Mouse (Mus musculus) left cerebral cortex, adult 18-20 months (tissue): Measurements from ENCODE around the gene A130010J15Rik. TPM values are rescaled to one million over a fixed set of nuclear protein-coding genes. Genes with fewer than 3 reads are reported as not detected.
A peak's percentile ranks its signal among the peaks of the same experiment; 100 is the strongest.

Source experiments
- DNase-seq, 2 experiments: peaks; one replicate each; pipeline ENCODE4 v3.0.0; 2021 to 2022; ENCODE audit warnings: low spot score in 2 of 2, mixed read lengths in 1 of 2
- long read RNA-seq, 2 experiments: library from polyadenylated mRNA; stranded (forward); transcript quantifications; one replicate each; pipeline ENCODE4 v2.0.0; 2021
- total RNA-seq, 2 experiments: library from RNA; stranded (reverse); gene quantifications; 2 replicates each; pipeline ENCODE4 v1.2.3; 2021

Gene A130010J15Rik
- 1 to 10 TPM; 3.1 to 4.3 TPM for total RNA-seq
- long read RNA-seq, experiment 1, partial matches to known transcripts: 0 of 7 reads
- long read RNA-seq, experiment 1, other reads (novel, unspliced or antisense): 3 of 7 reads
- long read RNA-seq, experiment 2, transcript A130010J15Rik-201 (2 exons, 2,257 nt): major isoform, 5 of 5 reads
- long read RNA-seq, experiment 2, partial matches to known transcripts: 0 of 5 reads
- long read RNA-seq, experiment 2, other reads (novel, unspliced or antisense): 0 of 5 reads

GRCm38 (mm10) chr1:193167746-193168145 lies at the start of gene A130010J15Rik:
Gene A130010J15Rik (plus strand): TSS chr1:193168046.
- no peak for DNase-seq

- DNase-seq: peak; percentile 38 to 64
These were observed 45.1 kb upstream of the A130010J15Rik start for GRCm38 (mm10) chr1:193122793-193123192.

DNA sequence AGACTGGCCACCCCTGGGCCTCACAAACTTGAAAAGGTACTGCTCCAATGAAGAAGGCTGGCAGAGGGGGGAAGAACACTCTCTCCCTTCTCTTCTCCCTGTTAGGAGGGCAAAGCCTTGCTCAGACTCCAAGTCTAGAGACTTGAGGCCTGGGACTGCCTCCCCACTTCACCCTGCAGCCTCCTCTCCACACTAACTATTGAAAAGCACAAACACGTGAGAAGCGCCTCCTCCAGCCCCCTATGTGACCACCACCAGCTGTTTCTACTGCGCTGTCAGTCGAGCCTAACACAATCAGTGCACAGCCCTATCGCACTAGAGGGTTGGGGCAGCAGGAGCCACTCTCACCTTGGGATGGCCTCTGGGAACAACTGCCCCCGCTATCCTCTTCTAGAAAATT lies 44.6 kb upstream of the A130010J15Rik start:
- no peak for DNase-seq

GRCm38 (mm10) chr1:193125835-193126234 lies 42.0 kb upstream of the A130010J15Rik start:
- DNase-seq: no peak

- DNase-seq: peak in 1 of 2 experiments; percentile 44
These were observed 39.8 kb upstream of the A130010J15Rik start for GRCm38 (mm10) chr1:193128055-193128454.

GRCm38 (mm10) chr1:193129321-193129720 lies 38.5 kb upstream of the A130010J15Rik start:
- DNase-seq: no peak

- DNase-seq: peak; percentile 96 to 97
These were observed 37.9 kb upstream of the A130010J15Rik start, which contains the start of gene Diexf for GRCm38 (mm10) chr1:193129786-193130455. Gene Diexf (minus strand): TSS chr1:193130272.

- no peak for DNase-seq
These were observed 37.4 kb upstream of the A130010J15Rik start for GRCm38 (mm10) chr1:193130456-193130825.

GRCm38 (mm10) chr1:193130839-193131238 lies 37.0 kb upstream of the A130010J15Rik start:
- DNase-seq: no peak

- DNase-seq: no peak
These were observed 36.4 kb upstream of the A130010J15Rik start for GRCm38 (mm10) chr1:193131311-193131948.

- no peak for DNase-seq
These were observed 35.5 kb upstream of the A130010J15Rik start for GRCm38 (mm10) chr1:193132385-193132784.

DNA sequence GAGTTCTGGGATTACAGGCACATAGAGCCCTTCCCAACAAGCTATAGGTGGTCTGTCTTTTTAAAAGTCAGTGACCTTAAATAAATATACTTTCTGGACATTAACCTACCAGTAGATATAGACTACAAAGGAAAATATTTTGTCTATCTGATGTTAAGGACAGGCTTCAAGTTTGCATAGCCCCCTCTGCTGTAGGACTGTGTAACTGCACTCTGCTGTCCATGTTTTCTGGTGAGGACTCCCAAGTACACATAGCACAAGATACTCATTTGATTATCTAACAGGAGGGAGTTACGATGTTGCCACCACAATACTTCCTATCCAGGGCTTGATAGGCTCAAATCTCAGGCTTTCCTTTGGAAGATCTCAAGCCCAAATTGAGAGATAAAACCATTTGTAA lies 34.1 kb upstream of the A130010J15Rik start:
- no peak for DNase-seq

DNA sequence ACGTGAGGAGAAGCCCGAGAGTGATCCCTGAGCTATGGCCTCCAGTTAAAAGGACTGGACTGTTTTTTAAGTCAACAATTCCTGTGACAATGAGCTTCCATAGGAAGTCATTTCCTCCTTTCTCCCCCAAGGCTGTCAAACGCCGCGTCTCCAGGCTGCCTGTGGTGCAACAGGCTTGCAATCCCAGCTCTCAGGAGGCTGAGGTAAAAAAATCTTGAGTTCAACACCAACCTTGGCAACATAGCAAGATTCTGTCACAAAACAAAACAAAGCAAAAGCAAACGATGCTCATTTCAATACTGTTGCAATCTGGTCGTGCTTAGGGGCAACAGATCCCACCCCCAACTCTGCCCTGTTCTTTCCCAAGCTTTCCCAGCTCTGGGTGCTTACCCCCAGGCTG lies 29.8 kb upstream of the A130010J15Rik start:
- DNase-seq: no peak

GRCm38 (mm10) chr1:193138669-193139068 lies 29.2 kb upstream of the A130010J15Rik start:
- DNase-seq: no peak

DNA sequence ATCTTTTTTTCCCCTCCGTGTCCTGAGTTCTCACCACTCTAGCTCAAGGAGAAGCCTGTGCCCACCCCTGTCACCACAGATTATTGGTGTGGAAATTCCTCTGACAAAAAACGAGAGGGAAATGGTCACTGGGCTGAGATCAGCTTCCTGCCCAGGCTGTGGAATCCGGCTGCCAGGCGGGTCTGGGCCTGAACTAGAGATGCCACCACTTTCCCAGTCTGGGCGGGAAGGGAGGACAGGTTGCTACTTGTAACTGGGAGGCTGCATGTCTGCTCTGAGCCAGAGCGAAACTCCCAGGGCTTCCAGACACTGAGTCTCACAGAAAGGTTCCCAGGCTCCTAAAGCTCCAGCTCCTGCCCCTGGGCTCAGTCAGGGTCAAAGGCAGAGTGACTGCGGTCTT lies 26.7 kb upstream of the A130010J15Rik start:
- no peak for DNase-seq

GRCm38 (mm10) chr1:193142517-193143062 lies 25.3 kb upstream of the A130010J15Rik start:
- no peak for DNase-seq

DNA sequence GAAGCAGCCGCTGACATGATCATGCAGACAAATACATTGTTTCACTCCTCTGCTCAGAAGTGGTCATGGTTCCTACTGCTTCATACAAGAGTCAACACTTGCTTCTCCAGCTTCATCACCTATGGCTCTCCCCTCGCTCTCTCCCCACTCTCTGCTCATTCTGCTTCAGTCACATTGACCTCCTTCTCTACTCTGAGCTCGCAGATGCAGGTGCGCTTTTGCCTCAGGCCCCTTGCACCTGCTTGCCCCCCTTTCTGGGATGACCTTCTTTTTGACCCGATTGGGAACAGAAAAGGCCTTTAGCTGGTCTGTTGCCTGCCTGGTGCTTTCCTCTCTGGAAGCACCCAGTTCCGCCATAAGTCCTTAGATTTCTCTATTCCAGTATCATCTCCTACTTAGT lies 23.3 kb upstream of the A130010J15Rik start:
- no peak for DNase-seq

GRCm38 (mm10) chr1:193145101-193145500 lies 22.7 kb upstream of the A130010J15Rik start:
- DNase-seq: no peak

DNA sequence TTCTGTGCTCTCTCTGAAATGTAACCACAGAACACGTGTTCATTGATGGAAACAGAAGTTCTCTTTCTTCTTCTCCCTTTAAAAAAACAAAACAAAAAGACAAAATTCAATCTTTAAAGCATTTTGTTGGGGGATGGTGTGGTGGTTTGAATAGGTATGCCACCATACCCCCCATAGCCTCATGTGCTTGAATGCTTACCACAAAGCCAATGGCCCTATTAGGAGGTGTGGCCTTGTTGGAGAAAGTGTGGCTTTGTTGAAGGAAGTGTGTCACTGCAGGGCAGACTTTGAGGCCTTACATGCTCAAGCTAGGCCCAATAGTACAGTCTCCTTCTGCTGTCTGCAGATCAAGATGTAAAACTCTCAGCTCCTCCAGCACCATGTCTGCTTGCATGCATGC lies 21.4 kb upstream of the A130010J15Rik start:
- no peak for DNase-seq

DNA sequence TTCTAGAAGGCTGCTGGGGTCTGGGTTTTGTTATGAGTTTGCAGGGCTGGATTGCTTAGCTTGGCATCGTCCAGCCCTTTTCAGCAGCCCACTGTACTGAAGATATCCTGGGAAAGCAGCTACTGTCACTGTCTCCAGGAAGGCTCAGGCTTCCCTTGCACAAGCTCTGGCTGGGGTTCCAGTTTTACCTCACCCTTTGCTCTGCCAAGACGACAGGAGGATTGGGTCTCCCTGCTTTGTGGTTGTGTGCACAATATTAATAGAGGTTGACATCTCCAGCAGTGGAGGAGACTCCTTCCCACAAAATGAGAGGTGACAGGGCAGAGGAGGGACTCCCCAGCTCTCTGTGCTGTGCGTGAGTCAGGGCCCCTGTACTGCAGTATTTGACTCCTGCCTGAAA lies 18.6 kb upstream of the A130010J15Rik start:
- no peak for DNase-seq

GRCm38 (mm10) chr1:193151134-193151533 lies 16.7 kb upstream of the A130010J15Rik start:
- DNase-seq: no peak

DNA sequence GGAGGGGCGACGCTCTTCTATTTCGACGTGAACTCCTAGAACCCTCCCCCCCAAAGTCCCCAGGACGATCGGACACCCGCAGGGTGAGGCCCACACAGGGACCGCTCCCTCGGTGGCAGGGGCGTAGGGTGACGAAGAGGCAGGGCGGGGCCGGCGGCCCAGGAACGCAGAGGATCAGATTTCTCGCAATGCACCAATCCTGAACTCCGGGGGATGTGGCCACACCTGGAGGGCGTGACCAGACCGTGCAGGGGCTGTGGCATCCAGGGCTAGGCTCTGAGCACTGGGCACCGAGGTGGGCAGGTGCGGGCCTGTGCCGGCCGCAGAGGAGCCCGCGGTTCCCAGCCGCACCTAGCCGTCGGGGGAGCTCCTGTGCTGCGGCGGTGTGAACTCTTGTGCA lies 15.0 kb upstream of the A130010J15Rik start, which contains the start of gene Irf6:
Irf6 (plus strand) TSS at position 240 of the 400 bp plus-strand sequence.
- no peak for DNase-seq
